Mouse (Mus musculus): ENCODE measurements around the gene Acot4. TPM values are rescaled to one million over a fixed set of nuclear protein-coding genes. Genes with fewer than 3 reads are reported as not detected.
"Not testable (repeated sequence)": the region's sequence is repeated elsewhere in the genome, so short reads cannot be mapped to it uniquely, and the experiment has no call there.

Acot4 gene
- polyA plus RNA-seq, 1 experiment from 2014 or later = 0.66 TPM

DNA sequence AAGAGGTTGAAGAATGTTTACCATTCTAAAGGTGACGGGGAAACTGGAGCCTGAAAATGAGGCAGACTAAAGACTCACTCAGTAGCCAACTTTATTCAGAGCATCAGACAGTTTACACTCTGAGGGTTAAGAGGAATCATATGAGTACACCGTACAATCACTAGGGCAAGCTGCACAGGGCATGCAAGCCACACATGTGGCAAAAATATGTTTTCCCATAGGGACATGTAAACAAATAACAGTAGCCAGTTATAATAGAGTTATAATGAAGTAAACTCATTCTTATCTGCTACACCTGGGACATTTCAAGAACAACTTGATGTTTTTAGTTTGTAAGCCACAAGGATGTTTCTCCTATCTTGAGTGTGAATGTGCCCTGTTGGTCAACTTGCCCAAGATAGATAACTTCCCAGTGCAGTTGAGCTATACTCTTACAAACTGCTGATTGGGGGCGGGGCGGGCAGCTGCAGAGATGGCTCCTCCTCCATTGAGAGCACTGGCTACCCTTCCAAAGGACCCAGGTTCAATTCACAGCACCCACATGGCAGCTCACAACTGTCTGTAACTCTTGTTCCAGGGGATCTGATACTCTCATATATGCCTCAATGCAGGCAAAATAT is 39.3 kb downstream of the Acot4 start:
- no peak overlapping the region for H3K4me3 ChIP-seq (ENCODE audit: low read length)
- no peak overlapping the region for H3K4me2 ChIP-seq (ENCODE audit: low read depth, low read length)
- WGBS = 79% methylated on average over 4 of the region's 4 CpGs
- no peak for ATAC-seq (replicated peaks; ENCODE audit: extremely low read depth, insufficient read depth, low FRiP score)
- H3K36me3 ChIP-seq (ENCODE audit: control insufficient read depth, insufficient read depth) = no peaks in the 10 kb centered on the region
- no peak overlapping the region for H3K9ac ChIP-seq (ENCODE audit: low read length)
- no peaks in the 10 kb centered on the region for H3K9me3 ChIP-seq (replicated peaks; ENCODE audit: control insufficient read depth, low read length)
- no peaks in the 10 kb centered on the region for H3K27me3 ChIP-seq (ENCODE audit: control insufficient read depth, insufficient read depth, low read length)
- H3K4me1 ChIP-seq (ENCODE audit: control insufficient read depth, insufficient read depth, low read length) = no peaks in the 10 kb centered on the region
- H3K27ac ChIP-seq (ENCODE audit: low read length) = no peak overlapping the region

DNA sequence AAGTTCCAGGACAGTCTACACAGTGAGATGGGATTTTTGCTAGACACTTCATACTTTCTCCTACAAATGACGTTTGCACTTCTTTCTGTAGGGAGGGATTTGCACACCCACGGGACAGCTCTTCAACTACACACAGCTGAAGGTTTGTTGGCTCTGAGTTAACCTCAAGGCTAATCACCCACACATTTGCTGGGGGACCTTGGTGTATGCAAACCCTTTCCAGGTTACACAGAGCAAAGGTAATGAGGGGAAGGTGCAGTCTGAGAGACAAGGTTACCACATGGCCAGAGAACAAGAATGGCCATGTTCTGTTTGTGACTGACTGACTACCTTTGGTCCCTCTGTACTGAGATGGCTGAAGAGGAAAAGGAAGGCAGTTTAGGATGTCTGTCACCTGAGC is 45.7 kb downstream of the Acot4 start:
- no peak for ATAC-seq (replicated peaks; ENCODE audit: extremely low read depth, insufficient read depth, low FRiP score)
- no peak overlapping the region for H3K27ac ChIP-seq (ENCODE audit: low read length)
- WGBS = 80% methylated on average over 2 of the region's 2 CpGs

DNA sequence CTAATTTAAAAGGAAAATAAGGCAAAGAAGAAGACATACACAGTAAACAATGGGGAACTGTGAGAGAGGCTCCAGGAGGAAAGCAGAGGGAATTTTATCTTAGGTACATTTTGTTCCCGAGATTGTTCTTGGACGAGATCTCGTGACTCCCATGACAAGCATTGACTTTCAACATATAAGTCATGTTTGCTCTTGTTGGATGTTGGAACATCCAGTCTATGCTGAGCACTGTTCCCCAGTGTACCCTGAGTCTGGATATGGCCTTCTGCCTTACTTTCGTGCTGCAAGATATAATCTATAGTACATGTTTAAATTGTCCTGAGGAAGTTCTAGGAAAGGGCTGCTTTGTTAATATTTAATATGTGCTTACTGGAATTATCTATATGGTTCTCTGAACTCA is 46.4 kb downstream of the Acot4 start:
- no peak for ATAC-seq (replicated peaks; ENCODE audit: extremely low read depth, insufficient read depth, low FRiP score)
- 70% methylated on average over 4 of the region's 4 CpGs for WGBS
- no peak overlapping the region for H3K27ac ChIP-seq (ENCODE audit: low read length)
- H3K4me2 ChIP-seq (ENCODE audit: low read depth, low read length) = no peak overlapping the region
- no peak overlapping the region for H3K9ac ChIP-seq (ENCODE audit: low read length)
- H3K4me1 ChIP-seq (ENCODE audit: control insufficient read depth, insufficient read depth, low read length) = no peaks in the 10 kb centered on the region
- no peaks in the 10 kb centered on the region for H3K36me3 ChIP-seq (ENCODE audit: control insufficient read depth, insufficient read depth)
- peaks cover 9% of the 10 kb centered on the region; the same call in 1 of the 2 replicates for H3K9me3 ChIP-seq (replicated peaks; ENCODE audit: control insufficient read depth, low read length)
- H3K27me3 ChIP-seq (ENCODE audit: control insufficient read depth, insufficient read depth, low read length) = no peaks in the 10 kb centered on the region
- no peak overlapping the region for H3K4me3 ChIP-seq (ENCODE audit: low read length)

More for the DNA sequence above, 45.7 kb downstream of the Acot4 start:
- no peaks in the 10 kb centered on the region for H3K36me3 ChIP-seq (ENCODE audit: control insufficient read depth, insufficient read depth)
- H3K4me3 ChIP-seq (ENCODE audit: low read length) = no peak overlapping the region
- peaks cover 6% of the 10 kb centered on the region; the same call in 1 of the 2 replicates for H3K9me3 ChIP-seq (replicated peaks; ENCODE audit: control insufficient read depth, low read length)
- no peak overlapping the region for H3K9ac ChIP-seq (ENCODE audit: low read length)
- no peaks in the 10 kb centered on the region for H3K27me3 ChIP-seq (ENCODE audit: control insufficient read depth, insufficient read depth, low read length)
- H3K4me1 ChIP-seq (ENCODE audit: control insufficient read depth, insufficient read depth, low read length) = no peaks in the 10 kb centered on the region
- no peak overlapping the region for H3K4me2 ChIP-seq (ENCODE audit: low read depth, low read length)

DNA sequence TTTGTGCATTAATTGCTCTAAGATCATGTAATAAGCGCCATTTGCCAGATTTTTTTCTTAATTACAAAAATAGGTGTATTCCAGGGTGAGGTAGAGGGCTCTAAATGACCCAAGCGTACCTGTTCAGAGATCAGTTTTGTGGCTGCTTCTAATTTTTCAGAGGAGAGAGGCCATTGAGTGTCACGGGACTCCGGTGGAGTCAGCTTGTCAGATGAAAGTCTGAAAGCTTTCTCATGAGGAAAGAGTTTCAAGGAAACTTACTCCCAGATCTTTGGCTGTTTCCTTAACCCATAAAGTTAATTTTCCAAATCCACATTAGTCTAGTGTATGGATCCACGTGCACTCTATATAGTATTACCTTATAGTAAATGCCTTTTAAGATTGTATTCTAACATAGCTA is 56.5 kb downstream of the Acot4 start:
- H3K36me3 ChIP-seq (ENCODE audit: control insufficient read depth, insufficient read depth); H3K9me3 ChIP-seq (replicated peaks; ENCODE audit: control insufficient read depth, low read length); ATAC-seq (replicated peaks; ENCODE audit: extremely low read depth, insufficient read depth, low FRiP score); H3K27me3 ChIP-seq (ENCODE audit: control insufficient read depth, insufficient read depth, low read length); H3K4me3 ChIP-seq (ENCODE audit: low read length); H3K4me2 ChIP-seq (ENCODE audit: low read depth, low read length); H3K27ac ChIP-seq (ENCODE audit: low read length); H3K9ac ChIP-seq (ENCODE audit: low read length); H3K4me1 ChIP-seq (ENCODE audit: control insufficient read depth, insufficient read depth, low read length): not testable (repeated sequence)
- 83% methylated on average over 5 of the region's 5 CpGs for WGBS

Other genes with a start within 250 kb of the Acot4 start
- gene Numb, start 116.4 kb upstream of the Acot4 start, polyA plus RNA-seq (2015; fragmentation: Nextera tagmentation; extraction: Ambion mirVana) = 30.4 and 30.6 TPM in 2 replicates
- 7.9 TPM in 2 replicates for gene Riox1, start 87.8 kb upstream of the Acot4 start, polyA plus RNA-seq (2015; fragmentation: Nextera tagmentation; extraction: Ambion mirVana)
- not detected in 2 replicates for gene Heatr4, start 53.5 kb upstream of the Acot4 start, polyA plus RNA-seq (2015; fragmentation: Nextera tagmentation; extraction: Ambion mirVana)
- 75.6 and 85.0 TPM in 2 replicates for gene Acot2, start 50.5 kb upstream of the Acot4 start, polyA plus RNA-seq (2015; fragmentation: Nextera tagmentation; extraction: Ambion mirVana)
- gene Acot1, start 28.9 kb upstream of the Acot4 start, polyA plus RNA-seq (2015; fragmentation: Nextera tagmentation; extraction: Ambion mirVana) = 31.0 and 34.0 TPM in 2 replicates
- not detected in 2 replicates for gene Gm49366, start 556 bp downstream of the Acot4 start, polyA plus RNA-seq (2015; fragmentation: Nextera tagmentation; extraction: Ambion mirVana)
- 0.70 and 0.92 TPM in 2 replicates for gene Acot3, start 13.8 kb downstream of the Acot4 start, polyA plus RNA-seq (2015; fragmentation: Nextera tagmentation; extraction: Ambion mirVana)
- 0.14 and 0.22 TPM in 2 replicates for gene Acot5, start 30.9 kb downstream of the Acot4 start, polyA plus RNA-seq (2015; fragmentation: Nextera tagmentation; extraction: Ambion mirVana)
- 0.85 and 1.3 TPM in 2 replicates for gene Acot6, start 62.3 kb downstream of the Acot4 start, polyA plus RNA-seq (2015; fragmentation: Nextera tagmentation; extraction: Ambion mirVana)
- 3.5 and 4.0 TPM in 2 replicates for gene Dnal1, start 76.0 kb downstream of the Acot4 start, polyA plus RNA-seq (2015; fragmentation: Nextera tagmentation; extraction: Ambion mirVana)
- gene Pnma1, start 110.1 kb downstream of the Acot4 start, polyA plus RNA-seq (2015; fragmentation: Nextera tagmentation; extraction: Ambion mirVana) = 0.59 and 0.60 TPM in 2 replicates
- 7.1 and 7.5 TPM in 2 replicates for gene Elmsan1, start 180.5 kb downstream of the Acot4 start, polyA plus RNA-seq (2015; fragmentation: Nextera tagmentation; extraction: Ambion mirVana)
- gene Ptgr2, start 246.9 kb downstream of the Acot4 start, polyA plus RNA-seq (2015; fragmentation: Nextera tagmentation; extraction: Ambion mirVana) = 98.0 and 103 TPM in 2 replicates